Mouse (Mus musculus) ovary, postnatal 14 days (tissue): ENCODE results near the gene Nup133.

Experiments
- DNase-seq: peaks from one replicate; pipeline ENCODE4 v3.0.0; 2022; ENCODE audit warnings: low spot score

The Nup133 gene

DNA sequence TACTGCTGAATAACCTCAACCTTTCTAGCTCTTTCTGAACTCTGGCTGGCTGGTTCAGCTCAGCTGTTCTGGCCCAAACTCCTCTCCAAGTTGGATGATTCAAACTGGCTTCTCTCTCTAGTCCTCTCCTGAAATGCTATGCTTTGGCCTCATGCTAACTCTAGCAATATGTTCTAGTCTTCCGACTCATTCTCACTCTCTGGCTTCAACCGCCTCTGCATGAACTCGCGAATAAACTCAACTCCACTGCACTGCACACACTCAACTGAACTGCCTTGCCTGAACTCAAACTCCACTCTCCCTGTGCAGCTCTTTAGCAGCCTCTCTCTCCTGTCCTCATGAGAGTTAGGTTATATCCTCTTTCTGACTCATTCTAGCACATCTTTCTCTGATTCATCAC, 61.9 kb downstream of the Nup133 start:
- no peak for DNase-seq

DNA sequence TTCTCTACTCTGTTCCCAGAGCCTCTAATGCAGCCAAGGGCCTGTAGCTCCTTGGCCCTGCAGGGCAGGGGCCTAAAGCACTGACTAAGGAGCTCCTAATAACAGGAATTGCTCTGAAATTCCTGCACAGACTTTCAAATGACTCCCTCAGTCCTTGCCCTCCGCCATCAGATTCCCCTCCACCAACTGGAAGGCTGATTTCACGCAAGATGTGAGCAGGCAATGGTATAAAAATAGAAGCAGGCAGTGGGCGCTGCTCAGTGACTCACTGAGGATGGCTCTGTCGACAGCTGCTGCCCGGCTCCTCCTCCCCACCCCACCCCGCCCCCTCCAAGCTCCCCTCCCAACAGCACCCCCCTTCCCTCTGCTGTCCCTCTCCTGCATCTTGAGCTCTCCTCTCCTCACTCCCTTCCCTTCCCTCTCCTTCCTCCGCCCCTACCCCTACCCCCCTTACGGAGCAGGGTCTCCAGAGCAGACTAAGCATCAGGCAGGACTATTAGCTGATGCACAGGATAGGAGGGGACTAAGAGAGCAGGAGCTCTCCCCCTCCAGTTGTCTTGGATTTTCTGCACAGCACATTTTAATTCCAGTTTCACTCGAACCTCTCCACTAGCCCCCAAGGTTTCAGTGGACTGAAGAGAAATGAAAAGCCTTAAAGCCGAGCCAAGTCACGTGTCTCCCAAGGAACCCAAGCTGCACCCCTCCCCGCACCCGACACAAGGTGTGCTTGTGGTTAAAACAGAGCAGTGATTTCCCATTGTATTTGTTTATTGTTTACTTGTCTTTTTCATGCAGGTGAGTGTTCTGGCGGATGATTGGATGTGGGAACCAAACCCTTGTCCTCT, 64.1 kb downstream of the Nup133 start:
- DNase-seq, result no peak

DNA sequence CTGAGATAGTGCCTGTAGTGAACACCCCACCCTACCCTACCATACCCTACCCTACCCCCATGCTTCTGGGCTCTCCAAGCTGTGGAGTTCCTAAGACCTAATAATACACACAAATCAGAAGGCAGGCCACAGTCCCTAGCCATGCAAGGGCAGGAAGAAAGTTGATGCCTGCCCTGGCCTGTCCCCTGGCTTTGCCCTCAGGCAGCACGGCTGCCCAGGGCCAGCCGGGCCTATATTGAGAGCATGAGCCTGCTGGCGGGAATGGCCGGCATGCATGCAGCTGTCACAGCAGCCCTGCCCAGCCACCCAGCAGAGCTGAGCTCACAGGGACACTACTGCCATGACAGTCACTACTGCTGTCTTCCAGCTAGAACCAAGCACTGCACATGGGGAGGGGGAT, 66.0 kb downstream of the Nup133 start:
- no peak for DNase-seq

DNA sequence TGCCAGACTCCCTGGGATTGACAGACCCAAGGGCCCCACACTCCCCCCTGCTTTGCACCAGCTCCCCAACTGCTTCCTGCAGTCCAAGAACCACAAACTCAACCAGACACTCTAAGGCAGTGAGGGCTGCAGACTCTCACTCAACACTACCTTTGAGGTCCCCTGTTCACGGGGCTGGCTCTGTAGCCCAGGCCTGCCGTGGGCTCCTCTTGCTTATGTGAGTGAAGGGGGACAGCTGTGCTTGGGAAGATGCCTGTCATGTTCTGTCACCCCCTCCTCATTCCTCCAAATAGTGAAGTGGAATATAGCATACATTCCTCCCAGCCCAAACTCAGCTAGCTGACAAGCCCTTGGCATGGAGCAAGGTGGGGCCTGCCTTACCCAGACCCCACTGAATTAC, 66.7 kb downstream of the Nup133 start:
- no peak for DNase-seq

DNA sequence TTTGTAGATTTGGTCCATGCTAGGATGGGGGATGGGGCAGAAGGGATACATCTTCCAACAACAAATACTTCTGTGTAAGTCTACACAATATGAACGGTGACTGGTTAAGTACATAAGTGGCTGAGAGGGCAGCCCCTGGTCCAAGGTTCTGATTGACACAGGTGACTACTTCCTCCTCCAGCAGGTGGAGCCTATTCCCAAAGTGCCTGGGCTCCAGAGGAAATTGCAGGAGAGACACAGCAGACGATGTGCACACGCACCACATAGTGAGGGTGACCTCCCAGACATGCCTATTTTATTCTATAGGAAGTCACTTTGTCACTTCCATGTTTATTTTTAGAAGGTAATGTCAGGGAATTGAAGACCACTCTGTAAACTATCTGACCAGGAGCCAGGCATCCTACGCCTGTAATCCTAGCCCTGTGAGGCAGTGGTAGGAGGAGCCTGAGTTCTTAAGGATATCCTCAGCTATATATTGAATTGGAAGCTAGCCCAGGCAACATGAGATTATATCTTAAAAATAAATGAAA, 68.2 kb downstream of the Nup133 start:
- no peak for DNase-seq

DNA sequence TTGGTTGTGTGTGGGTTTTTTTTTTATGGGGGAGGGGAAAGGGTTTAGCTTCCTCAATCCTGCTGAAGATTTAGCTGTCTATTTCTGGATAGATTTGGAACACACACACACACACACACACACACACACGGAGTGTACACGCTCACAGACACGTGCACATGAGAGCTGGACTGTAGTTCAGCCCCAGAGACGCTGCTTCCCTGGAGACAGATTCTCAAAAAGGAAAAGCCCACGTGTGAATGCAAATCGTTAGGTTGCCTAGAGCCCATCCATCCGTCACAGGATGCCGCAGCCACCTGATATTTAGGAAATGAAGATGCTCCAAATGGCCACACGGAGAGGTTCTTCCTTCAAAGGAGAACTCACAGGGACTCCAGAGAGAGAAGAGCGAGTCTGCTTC, 68.8 kb downstream of the Nup133 start:
- no peak for DNase-seq

DNA sequence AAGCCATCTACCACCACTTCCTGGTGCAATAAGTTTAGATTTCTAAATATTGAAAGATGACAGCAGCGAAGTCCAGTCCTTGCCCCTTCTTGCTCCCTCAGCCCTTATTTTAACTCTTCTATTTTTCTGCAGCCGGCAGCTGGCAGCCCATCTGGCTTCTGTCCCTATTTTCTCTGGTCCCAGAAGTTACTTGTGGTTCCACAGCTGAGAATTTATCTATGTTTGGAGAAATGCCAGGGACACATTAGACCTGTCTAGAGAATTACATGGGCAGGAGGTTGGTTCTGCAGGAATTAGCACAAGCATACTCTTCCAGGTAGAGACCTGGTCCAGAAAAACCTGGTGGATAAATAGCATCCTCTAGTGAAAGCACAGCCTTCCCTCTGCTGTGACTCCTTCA, 71.2 kb downstream of the Nup133 start:
- no peak for DNase-seq

DNA sequence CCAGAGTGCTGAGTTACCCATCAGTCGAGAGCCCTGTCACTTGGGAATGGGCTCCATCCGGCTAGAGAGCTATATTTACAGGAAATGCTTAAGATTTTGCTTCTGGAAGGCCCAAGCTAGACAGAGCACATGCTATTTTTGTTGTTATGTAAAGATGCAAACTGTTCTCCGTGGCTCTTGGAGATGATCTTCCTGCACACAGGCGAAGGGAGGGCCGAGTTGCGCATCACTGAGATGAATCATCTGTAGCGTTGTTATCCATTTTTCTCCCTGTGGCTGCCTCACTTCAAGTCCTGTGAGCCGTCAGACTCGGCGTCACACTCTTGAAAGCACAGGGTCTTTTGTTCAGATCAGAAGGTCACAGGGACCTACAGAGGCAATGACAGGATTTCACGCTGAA, 74.7 kb downstream of the Nup133 start:
- DNase-seq, result no peak

DNA sequence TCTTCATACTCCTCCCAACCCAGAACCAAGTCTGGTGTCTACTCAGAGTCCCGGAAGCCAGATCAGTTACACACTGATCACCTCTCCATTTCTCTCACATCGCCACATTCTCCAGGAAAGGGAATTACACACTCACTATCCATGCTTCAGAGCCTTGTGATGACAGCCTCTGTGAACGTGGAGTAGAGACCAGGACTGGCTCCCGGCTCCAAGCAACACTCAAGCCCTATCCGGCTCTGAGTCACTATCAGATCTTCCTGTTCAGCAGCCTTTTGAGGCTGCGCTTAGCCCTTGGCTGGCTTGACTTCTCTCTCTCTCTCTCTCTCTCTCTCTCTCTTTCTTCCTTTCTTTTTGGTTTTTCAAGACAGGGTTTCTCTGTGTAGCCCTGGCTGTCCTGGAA, 75.7 kb downstream of the Nup133 start:
- DNase-seq, result no peak

DNA sequence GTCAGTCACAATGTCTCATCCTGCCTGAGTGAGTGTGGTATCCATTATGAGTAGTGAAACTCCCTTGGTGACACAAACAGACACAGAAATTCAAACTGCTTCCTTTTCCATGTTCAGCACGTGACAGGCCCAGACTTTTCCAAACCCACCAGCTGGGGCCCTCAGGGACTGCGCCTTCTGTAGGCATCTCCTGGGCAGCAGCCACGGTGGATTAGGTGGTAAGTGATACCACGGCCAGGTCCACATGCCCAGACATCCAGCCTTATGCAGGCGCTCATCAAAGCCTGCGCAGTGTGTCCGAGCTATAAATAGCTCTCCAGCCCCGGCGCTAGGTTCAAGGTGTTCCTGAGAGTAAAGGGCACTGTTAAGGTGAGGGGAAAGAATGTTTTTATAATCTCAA, 77.0 kb downstream of the Nup133 start:
- no peak for DNase-seq

DNA sequence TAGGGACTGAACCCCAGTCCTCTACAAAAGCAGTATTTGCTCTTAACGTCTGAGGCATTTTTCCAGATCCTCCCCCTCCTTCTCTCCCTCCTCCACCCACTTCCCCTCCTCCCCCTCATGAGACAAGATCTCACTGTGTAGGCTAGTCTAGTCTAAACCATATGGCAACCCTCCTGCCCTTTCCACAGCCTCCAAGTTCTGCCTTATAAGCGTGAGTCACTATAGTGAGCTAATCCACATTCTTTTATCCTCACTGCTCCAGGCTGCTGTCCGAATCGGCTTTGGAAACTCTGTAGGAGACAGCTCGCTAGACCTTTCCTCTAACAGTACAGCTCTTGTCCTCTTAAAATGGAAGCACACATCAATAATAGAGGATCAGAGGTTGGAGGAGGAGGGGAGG, 82.1 kb downstream of the Nup133 start:
- no peak for DNase-seq

DNA sequence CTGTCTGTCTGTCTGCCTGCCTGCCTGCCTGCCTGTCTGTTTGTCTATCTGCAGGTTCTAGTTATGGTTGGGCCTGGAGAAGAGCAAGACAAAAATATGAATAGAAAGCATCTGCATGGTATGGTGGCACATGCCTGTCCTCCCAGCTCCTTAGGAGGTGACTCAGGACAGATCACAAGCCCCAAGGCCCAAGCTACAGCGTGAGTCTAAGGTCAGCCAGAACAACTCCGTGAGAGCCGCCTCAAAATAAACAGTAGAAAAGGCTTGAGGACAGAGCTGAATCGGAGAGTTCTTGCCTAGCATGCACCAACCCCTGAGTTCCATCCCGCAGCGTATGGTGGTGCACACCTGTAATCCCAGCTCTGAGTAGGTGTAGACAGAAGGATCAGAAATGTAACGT, 83.3 kb downstream of the Nup133 start:
- DNase-seq, result no peak

DNA sequence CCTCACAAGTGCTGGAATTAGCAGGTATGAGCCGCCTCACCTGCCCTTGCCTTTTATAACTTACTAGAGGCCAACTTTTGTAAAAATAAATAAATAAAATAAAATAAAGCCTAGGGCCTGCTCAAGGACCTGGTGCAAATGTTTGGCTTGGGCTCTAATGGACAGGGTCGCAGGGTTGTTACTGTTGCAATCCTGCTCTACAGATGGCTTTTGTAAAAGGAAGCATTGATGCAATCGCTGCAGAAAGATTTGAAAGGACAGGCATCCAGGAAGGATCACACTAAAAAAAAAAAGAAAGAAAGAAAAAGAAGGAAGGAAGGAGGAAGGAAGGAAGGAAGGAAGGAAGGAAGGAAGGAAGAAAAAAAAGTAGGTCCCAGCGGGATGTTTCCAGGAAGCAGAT, 88.7 kb downstream of the Nup133 start:
- no peak for DNase-seq

DNA sequence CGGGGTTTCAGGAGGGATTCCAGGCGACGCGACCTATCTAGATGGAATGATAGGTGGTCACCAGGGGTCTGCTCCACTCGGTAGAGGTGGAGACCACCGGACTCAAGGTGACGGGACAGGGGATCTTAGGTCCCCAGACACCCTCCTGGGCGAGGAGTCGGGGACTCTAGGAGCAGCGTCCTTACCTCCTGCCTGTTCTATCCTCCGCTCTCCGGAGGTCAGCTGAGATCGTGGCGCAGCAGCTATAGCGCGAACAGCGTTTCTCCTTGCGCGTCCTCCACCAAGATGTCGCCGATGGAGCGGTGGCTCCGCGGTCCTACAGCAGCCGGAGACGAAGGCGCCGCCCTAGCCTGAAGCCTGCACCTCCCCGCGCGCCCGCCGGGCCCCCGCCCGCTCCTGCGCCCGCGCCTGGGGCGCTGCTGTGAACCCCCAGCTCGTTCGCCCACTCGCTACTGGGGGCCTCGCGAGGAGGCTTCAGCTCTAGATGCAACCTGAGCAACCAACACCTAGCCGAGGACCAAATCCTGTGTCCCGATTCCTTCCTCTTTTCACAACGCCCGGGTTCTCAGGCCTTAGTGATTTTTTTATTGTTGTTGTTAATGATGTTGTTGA, 89.3 kb downstream of the Nup133 start, which contains the start of gene Ccsap:
Gene Ccsap, minus strand, starts transcription at position 562 of the 612 bp plus-strand sequence.
- DNase-seq, result peak; percentile 31

DNA sequence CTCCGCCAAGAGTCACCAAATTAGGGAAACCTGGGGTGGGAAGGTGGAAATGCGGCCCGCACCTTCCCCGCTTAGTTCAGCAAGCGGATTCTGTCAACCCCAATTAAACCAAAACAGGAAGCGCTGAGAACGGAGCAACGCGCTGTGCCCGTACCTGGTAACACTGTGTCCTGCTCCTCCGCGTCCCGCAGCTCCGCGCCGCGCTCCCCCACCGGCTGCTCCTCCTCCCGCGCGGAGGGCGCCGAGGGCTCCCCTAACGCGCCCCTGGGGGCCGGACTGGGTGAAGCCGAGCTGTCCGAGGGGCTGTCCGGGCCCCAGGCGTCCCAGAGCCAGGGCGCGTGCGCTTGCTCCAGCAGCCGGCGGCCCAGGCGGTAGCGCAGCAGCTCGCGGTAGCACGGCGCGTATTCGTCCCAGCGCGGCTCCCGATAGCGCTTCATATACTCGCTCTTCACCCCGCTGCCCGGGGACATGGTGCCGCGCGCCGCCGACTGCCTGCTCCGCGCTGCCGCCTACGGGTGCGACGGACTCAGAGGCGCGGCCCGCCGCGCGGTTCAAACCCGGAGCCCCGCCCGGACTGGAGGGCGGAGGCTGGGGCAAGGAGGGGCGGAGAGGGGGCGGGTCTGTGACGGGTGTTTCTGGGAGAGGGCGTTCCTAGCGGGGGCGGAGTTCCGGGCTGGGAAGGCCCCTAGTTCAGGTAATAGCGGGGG, 90.0 kb downstream of the Nup133 start:
- peak; percentile 85 for DNase-seq

DNA sequence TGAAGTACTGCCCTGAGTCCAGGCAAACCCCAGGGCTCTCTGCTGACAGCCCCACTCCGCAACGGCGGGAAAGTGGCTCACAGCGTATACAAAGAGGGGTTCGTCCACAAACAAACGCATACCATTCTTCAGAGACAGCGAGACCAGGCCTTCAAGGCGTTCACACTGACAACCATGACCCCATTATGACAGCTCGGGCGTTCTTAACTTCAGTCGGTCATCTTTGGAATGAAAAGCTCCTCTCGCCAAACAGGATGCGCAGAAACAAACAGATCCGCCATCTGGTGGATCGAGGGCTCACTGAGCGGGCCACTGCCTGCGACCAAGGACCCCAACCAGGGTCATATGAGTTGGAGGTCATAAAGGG, 90.5 kb downstream of the Nup133 start:
- DNase-seq, result no peak

DNA sequence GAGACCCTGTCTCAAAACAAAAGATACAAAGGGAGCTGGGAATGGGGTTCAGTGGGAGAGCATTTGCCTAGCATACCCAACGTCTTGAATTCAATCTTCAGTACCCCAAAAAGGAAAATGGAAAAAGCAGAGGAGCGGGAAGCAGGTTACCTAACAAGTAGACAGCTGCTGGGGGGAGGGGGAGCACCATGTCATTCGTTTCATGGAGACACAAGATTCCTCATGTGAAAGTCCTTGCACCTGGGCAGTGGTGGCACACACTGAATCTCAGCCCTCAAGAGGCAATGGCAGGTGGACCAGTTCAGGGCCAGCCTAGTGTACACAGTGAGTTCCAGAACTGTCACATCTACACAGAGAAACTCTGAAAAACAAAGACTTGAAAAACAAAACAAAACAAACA, 91.7 kb downstream of the Nup133 start:
- no peak for DNase-seq

DNA sequence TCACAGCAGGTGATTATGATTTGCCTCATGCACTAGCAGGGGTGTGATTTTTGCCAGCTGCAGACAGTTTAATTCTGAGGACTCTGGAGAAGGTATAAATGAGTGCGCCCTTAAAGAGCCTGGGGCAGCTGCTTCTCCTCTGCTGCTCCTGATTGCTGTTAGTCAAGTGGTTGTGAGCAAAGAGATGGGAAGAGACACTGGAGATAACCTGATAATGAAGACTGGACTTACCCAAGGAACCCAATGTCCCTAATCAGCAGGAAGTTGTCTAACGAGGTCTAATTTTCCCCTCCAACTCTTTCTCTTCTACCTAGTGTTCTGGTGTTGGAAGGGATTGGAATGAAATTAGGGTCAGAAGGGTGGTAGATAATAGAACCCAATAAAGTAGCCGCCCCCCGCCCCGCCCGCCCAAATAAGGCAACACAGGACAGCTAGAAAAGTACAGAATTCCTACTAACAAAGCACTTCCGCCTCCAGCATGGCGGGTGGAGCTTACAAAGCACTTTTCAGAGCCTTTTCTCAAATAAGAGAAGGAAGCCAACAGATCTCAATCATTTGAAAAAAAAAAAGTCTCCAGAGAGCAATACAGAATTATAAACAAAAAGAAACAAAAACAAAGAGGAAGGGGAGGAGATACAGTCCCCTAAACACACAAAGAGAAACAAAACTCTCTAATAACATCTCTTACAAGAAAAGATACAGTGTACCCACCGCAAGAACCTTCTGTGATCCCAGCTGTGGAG, 94.2 kb downstream of the Nup133 start:
- DNase-seq, result no peak

DNA sequence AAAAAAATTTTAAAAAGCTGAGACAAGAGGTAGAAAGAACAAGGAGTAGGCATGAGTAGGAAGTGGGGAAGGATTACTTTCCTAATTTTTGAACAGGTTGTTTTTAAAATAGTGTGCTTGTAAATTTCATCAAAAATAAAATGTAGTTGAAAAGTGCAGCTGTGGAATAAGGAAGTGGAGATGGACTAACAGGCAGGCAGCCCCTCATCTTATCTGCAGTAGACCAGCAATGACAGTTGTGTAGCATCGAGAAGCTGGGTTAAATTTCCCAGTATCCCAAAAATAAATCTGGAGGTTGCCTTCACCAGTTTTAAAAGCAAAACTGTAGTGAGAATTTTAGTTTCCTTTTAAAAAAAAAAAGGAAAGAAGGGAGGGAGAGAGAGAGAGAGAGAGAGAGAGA, 94.8 kb downstream of the Nup133 start:
- DNase-seq, result no peak

DNA sequence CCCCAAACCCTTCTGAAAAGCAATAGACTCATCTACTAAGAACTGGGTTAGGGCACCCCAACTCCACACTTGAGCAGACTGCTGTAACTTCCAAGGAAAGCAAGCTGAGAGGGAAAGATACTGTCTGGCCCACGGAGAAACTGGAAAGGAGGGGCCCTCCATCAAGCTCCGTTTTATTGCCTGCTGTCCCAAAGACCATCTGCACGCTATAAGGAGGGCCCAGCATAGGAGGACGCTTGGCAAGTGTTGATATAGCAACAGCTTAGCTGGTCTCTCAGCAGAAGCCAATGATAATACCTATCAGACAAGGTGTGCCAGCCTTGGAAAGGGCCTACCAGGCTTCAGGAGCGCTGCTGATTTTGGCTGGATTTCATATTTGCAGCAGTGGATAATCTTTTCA, 97.5 kb downstream of the Nup133 start:
- DNase-seq, result no peak

DNA sequence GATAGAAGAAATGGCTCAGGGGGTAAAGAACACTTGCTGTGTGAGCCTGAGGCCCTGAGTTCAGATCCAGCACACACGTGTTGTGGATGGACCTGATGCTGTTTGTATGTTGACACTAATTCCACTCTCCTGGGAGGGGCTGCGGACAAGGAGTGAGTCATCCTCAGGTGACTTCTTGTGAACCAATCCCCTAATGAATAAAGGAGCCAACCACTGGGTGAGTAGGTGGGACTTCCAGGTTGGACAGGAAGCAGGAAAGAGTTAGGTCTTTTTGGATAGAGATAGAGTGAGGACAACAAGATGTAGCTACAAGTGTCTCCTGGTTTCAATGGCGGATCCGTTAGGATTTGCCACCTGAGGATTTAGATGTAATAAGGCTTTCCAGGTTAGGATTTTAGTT, 99.7 kb downstream of the Nup133 start:
- no peak for DNase-seq

DNA sequence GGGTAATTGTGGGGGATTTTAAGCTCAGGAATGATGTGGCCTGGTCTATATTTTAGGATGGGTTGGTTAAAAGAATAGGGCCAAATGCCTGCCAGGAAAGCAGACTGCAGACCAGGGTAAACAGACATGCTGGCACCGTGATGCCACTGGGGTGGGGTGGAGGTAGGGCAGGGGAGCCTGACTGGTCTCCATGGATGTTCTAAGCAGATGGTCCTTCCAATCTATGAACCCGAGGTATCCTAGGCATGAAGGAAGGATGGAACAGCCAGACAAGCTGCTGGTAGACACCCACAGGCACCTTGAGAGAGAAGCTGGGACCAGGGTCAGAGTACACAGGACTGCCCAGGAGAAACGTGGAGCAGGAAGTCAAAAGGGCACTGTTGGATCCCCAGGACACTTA, 101.5 kb downstream of the Nup133 start:
- no peak for DNase-seq
